Mouse (Mus musculus) thymus, adult 2 months (tissue): ENCODE data around the gene Coasy. TPM values are rescaled to one million over a fixed set of nuclear protein-coding genes. Genes with fewer than 3 reads are reported as not detected.

Experiments
- DNase-seq: peaks from one replicate; pipeline ENCODE4 v3.0.0; 2021
- H3K27ac ChIP-seq: fragments of 200-500 bp; 2 replicates; pipeline ENCODE4 v1.5.1; 2012; ENCODE audit warnings: low read length, control low read depth; ENCODE audit not compliant: control insufficient read depth, insufficient read depth
- H3K27me3 ChIP-seq: fragments of 200-500 bp; 2 replicates; pipeline ENCODE4 v1.6.1; 2012; ENCODE audit warnings: mild to moderate bottlenecking, low read length, moderate library complexity, mixed read lengths; ENCODE audit not compliant: control insufficient read depth, insufficient read depth
- H3K36me3 ChIP-seq: fragments of 200-500 bp; 2 replicates; pipeline ENCODE4 v1.6.1; 2012; ENCODE audit warnings: mild to moderate bottlenecking, low read length, moderate library complexity; ENCODE audit not compliant: control insufficient read depth, insufficient read depth
- H3K4me1 ChIP-seq: fragments of 200-500 bp; replicated peaks from 2 replicates; pipeline ENCODE4 v1.6.1; 2012; ENCODE audit warnings: low read length; ENCODE audit not compliant: control insufficient read depth, insufficient read depth
- H3K4me3 ChIP-seq: fragments of 200-500 bp; 2 replicates; pipeline ENCODE4 v1.5.1; 2012; ENCODE audit warnings: mild to moderate bottlenecking, low read length, control low read depth, moderate library complexity; ENCODE audit not compliant: control insufficient read depth, insufficient read depth
- CTCF ChIP-seq: fragments of 200-500 bp; IDR thresholded peaks from 2 replicates; pipeline ENCODE4 v1.5.1; 2012; ENCODE audit warnings: mild to moderate bottlenecking, control low read depth, low read length, moderate library complexity, borderline replicate concordance; ENCODE audit not compliant: control insufficient read depth, poor library complexity, insufficient read depth; ENCODE audit errors: extremely low read depth
- POLR2A ChIP-seq: fragments of 200-500 bp; IDR thresholded peaks from 2 replicates; pipeline ENCODE4 v1.6.1; 2012; ENCODE audit warnings: mild to moderate bottlenecking, low read length, control low read depth, moderate library complexity; ENCODE audit not compliant: control insufficient read depth, poor library complexity, insufficient read depth; ENCODE audit errors: extremely low read depth
- WGBS: fragments of 180-500 bp; shearing (Covaris S2); methylation state at CpG from one replicate; pipeline ENCODE4 v1.1.7; 2018; 5-methylcytosine and 5-hydroxymethylcytosine counted together
- polyA plus RNA-seq: library from polyadenylated mRNA; depleted of rRNA; stranded (reverse); fragments of >200 nt; gene quantifications from 2 replicates; pipeline ENCODE4 v1.2.3, GENCODE M21; 2012

Gene Coasy
- polyA plus RNA-seq, 1 experiment, result 74.2 TPM

GRCm38 (mm10) chr11:101055418-101055817 is 26.9 kb upstream of the Coasy start:
- H3K4me1 ChIP-seq, result peaks cover 10% of the 10 kb centered on the region
- 94% methylated on average over 14 of the region's 14 CpGs for WGBS
- H3K4me3 ChIP-seq, result no peak overlapping the region
- no peaks in the 10 kb centered on the region for H3K27me3 ChIP-seq
- no peak for TF ChIP-seq POLR2A
- TF ChIP-seq CTCF, result no peak
- no peaks in the 10 kb centered on the region for H3K36me3 ChIP-seq
- no peak for DNase-seq
- H3K27ac ChIP-seq, result no peak overlapping the region

GRCm38 (mm10) chr11:101056885-101057284 is 25.5 kb upstream of the Coasy start:
- H3K4me1 ChIP-seq, result peaks cover 17% of the 10 kb centered on the region
- TF ChIP-seq CTCF (no peak), POLR2A (no peak)
- WGBS, result 89% methylated on average over 8 of the region's 8 CpGs
- no peak overlapping the region for H3K4me3 ChIP-seq
- no peak for DNase-seq
- H3K27ac ChIP-seq, result no peak overlapping the region
- no peaks in the 10 kb centered on the region for H3K27me3 ChIP-seq
- no peaks in the 10 kb centered on the region for H3K36me3 ChIP-seq

GRCm38 (mm10) chr11:101057860-101058259 is 24.5 kb upstream of the Coasy start:
- 30% methylated on average over 5 of the region's 5 CpGs for WGBS
- Histone ChIP-seq H3K27ac (no peak overlapping the region), H3K4me3 (no peak overlapping the region), H3K27me3 (no peaks in the 10 kb centered on the region), H3K4me1 (peaks cover 27% of the 10 kb centered on the region), H3K36me3 (no peaks in the 10 kb centered on the region)
- TF ChIP-seq POLR2A (no peak), CTCF (peak; percentile 72; the same call in 1 of the 2 replicates)
- DNase-seq, result peak; percentile 91

- 89% methylated on average over 5 of the region's 5 CpGs for WGBS
- Histone ChIP-seq H3K4me3 (no peak overlapping the region), H3K36me3 (no peaks in the 10 kb centered on the region), H3K4me1 (peaks cover 34% of the 10 kb centered on the region), H3K27me3 (no peaks in the 10 kb centered on the region), H3K27ac (no peak overlapping the region)
- no peak for TF ChIP-seq CTCF
- no peak for DNase-seq
These were observed 23.6 kb upstream of the Coasy start for GRCm38 (mm10) chr11:101058726-101059125.

- Histone ChIP-seq H3K4me3 (no peak overlapping the region), H3K27me3 (no peaks in the 10 kb centered on the region), H3K4me1 (peaks cover 42% of the 10 kb centered on the region), H3K36me3 (no peaks in the 10 kb centered on the region), H3K27ac (no peak overlapping the region)
- DNase-seq, result no peak
- 94% methylated on average over 10 of the region's 10 CpGs for WGBS
- no peak for TF ChIP-seq CTCF
- no peak for TF ChIP-seq POLR2A
These were observed 22.9 kb upstream of the Coasy start for GRCm38 (mm10) chr11:101059473-101059872.

GRCm38 (mm10) chr11:101060126-101060525 is 22.2 kb upstream of the Coasy start:
- DNase-seq, result no peak
- Histone ChIP-seq H3K27me3 (no peaks in the 10 kb centered on the region), H3K4me3 (no peak overlapping the region), H3K36me3 (no peaks in the 10 kb centered on the region), H3K4me1 (peaks cover 47% of the 10 kb centered on the region), H3K27ac (peak overlapping the region; percentile 44; the same call in 1 of the 2 replicates)
- WGBS, result 35% methylated on average over 8 of the region's 8 CpGs
- TF ChIP-seq POLR2A (no peak), CTCF (no peak)

GRCm38 (mm10) chr11:101061049-101061448 is 21.3 kb upstream of the Coasy start:
- peaks cover 48% of the 10 kb centered on the region for H3K4me1 ChIP-seq
- H3K36me3 ChIP-seq, result no peaks in the 10 kb centered on the region
- H3K27me3 ChIP-seq, result no peaks in the 10 kb centered on the region
- H3K27ac ChIP-seq, result no peak overlapping the region
- WGBS, result 97% methylated on average over 5 of the region's 5 CpGs
- TF ChIP-seq CTCF (no peak), POLR2A (no peak)
- no peak for DNase-seq
- no peak overlapping the region for H3K4me3 ChIP-seq
